Mouse (Mus musculus): ENCODE data around the gene Heca. TPM values are rescaled to one million over a fixed set of nuclear protein-coding genes. Genes with fewer than 3 reads are reported as not detected.
"Not testable (repeated sequence)": the region's sequence is repeated elsewhere in the genome, so short reads cannot be mapped to it uniquely, and the experiment has no call there.

Heca gene
- total and polyA plus RNA-seq, 3 experiments = 5.7 to 66.9 (median 10.5) TPM

DNA sequence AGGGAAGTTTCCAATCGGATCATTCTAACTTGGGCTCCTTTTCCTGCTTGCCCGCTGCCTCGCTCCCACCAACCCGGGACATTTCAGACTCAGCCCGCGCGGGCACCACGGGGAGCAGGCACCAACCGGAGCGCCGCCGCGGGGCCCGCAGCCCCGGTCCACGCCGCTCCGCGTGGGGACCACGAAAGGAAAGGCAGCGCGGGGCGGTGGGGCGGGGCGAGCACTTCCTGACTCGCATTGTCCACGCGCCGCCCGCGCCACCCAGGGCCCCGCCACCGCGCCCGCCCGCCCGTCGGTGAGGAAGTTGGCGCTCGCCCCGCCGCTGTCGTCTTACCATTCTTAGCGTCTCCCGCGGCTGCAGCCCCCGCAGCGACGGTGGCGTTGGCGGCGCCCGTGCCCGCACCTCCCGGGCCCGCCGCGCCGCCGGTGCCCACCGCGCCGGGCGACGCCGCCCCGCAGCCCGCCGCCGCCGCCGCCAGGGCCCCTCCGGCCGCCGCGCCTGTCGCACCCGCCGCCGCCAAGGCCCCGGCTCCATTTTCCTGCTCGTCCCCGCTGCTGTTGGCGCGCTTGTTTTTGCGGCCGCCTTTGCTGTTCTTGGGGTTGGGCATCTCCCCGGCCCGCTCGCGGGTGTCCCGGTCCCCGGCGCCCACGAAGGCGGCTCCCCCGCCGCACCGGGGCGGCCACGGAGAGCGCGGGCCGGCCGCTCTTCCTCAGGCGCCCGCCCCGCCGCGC, 526 bp downstream of the Heca start:
- DNase-seq (ENCODE audit: low read depth, low spot score) = peak; percentile 65
- Histone ChIP-seq H3K79me2 (ENCODE audit: control insufficient read depth, insufficient read depth, low read length, poor library complexity) (peaks cover 5% of the 10 kb centered on the region), H3K27ac (ENCODE audit: control insufficient read depth, low read depth, low read length) (peak overlapping the region; percentile 64), H3K9me3 (replicated peaks; ENCODE audit: insufficient read depth, low read length) (no peaks in the 10 kb centered on the region), H3K4me3 (ENCODE audit: control insufficient read depth in 1 of 2, insufficient read depth in 1 of 2, low read depth in 2 of 2, low read length in 2 of 2) (peak overlapping the region; percentile 67 to 91), H3K4me1 (ENCODE audit: control insufficient read depth in 1 of 2, insufficient read depth in 2 of 2, low read length in 2 of 2) (peaks cover 2 to 7% of the 10 kb centered on the region in 2 experiments; a peak in 3 of 4 replicates), H3K27me3 (ENCODE audit: control insufficient read depth in 1 of 2, insufficient read depth in 2 of 2, low read length in 2 of 2) (no peaks in the 10 kb centered on the region), H3K9ac (ENCODE audit: control insufficient read depth, low read depth, low read length, poor library complexity, severe bottlenecking) (peak overlapping the region; percentile 95), H3K36me3 (ENCODE audit: control insufficient read depth in 1 of 2, insufficient read depth in 2 of 2, low read length in 2 of 2) (peaks cover 0 to 11% of the 10 kb centered on the region in 2 experiments; a peak in 2 of 4 replicates)
- TF ChIP-seq MAFK (IDR thresholded peaks at IDR 0.05; ENCODE audit: borderline replicate concordance, low read depth, low read length) (no peak), CHD2 (IDR thresholded peaks at IDR 0.05; ENCODE audit: low read length) (no peak), USF1 (IDR thresholded peaks at IDR 0.05; ENCODE audit: low read depth, low read length) (no peak), NRF1 (IDR thresholded peaks at IDR 0.05; ENCODE audit: insufficient read depth, low read depth, low read length, poor library complexity, severe bottlenecking) (no peak), EP300 (IDR thresholded peaks at IDR 0.05; ENCODE audit: low read depth in 1 of 2, low read length in 2 of 2) (no peak), POLR2A (IDR thresholded peaks at IDR 0.05; ENCODE audit: control insufficient read depth in 1 of 2, insufficient read depth in 1 of 2, low read depth in 1 of 2, low read length in 2 of 2, poor library complexity in 1 of 2) (0 out of 4 replicates have a peak, but pooled peaks of 1 of the 2 experiments have one; percentile 2), ETS1 (IDR thresholded peaks at IDR 0.05; ENCODE audit: low read depth, low read length) (0 out of 2 replicates have a peak, but pooled peaks have one; percentile 5), NELFE (IDR thresholded peaks at IDR 0.05; ENCODE audit: low read depth, low read length) (0 out of 2 replicates have a peak, but pooled peaks have one; percentile 26), ELF1 (IDR thresholded peaks at IDR 0.05; ENCODE audit: low read depth, low read length) (0 out of 2 replicates have a peak, but pooled peaks have one; percentile 8)

DNA sequence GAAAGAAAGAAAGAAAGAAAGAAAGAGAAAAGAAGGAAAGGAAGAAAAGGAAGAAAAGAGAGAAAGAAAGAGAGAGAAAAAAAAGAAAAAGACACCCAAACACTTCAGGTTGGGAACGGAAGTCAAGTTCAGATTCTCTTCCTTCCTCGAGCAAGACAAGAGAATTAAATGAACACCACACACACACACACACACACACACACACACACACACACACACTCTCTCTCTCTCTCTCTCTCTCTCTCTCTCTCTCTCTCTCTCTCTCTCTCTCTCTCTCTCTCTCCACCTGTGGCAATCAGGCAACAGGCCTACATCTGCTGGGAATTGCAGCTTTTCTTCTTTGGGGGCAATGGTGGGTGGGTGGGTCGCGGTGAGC, 1.1 kb downstream of the Heca start:
- TF ChIP-seq MAZ (IDR thresholded peaks at IDR 0.05; ENCODE audit: low read depth, low read length) (0 out of 2 replicates have a peak, but pooled peaks have one; percentile 57), SIN3A (IDR thresholded peaks at IDR 0.05; ENCODE audit: low read length) (peak; percentile 71), ETS1 (IDR thresholded peaks at IDR 0.05; ENCODE audit: low read depth, low read length) (peak; percentile 51; the same call in 1 of the 2 replicates), NELFE (IDR thresholded peaks at IDR 0.05; ENCODE audit: low read depth, low read length) (peak; percentile 22; the same call in 1 of the 2 replicates), JUND (IDR thresholded peaks at IDR 0.05; ENCODE audit: low read depth, low read length) (peak; percentile 85; the same call in 1 of the 2 replicates), HCFC1 (IDR thresholded peaks at IDR 0.05; ENCODE audit: low read depth, low read length) (0 out of 2 replicates have a peak, but pooled peaks have one; percentile 32), MYC (IDR thresholded peaks at IDR 0.05; ENCODE audit: low read depth, low read length) (0 out of 2 replicates have a peak, but pooled peaks have one; percentile 19), EP300 (IDR thresholded peaks at IDR 0.05; ENCODE audit: low read depth in 1 of 2, low read length in 2 of 2) (0 out of 4 replicates have a peak, but pooled peaks have one; percentile 8 to 20), TCF12 (IDR thresholded peaks at IDR 0.05; ENCODE audit: low read depth, low read length) (0 out of 2 replicates have a peak, but pooled peaks have one; percentile 24)
- not testable (repeated sequence) for H3K79me2 ChIP-seq (ENCODE audit: control insufficient read depth, insufficient read depth, low read length, poor library complexity); H3K27me3 ChIP-seq (ENCODE audit: control insufficient read depth in 1 of 2, insufficient read depth in 2 of 2, low read length in 2 of 2); H3K9me3 ChIP-seq (replicated peaks; ENCODE audit: insufficient read depth, low read length); H3K4me1 ChIP-seq (ENCODE audit: control insufficient read depth in 1 of 2, insufficient read depth in 2 of 2, low read length in 2 of 2)
- Histone ChIP-seq H3K4me3 (ENCODE audit: control insufficient read depth in 1 of 2, insufficient read depth in 1 of 2, low read depth in 2 of 2, low read length in 2 of 2) (peak overlapping the region; percentile 67 to 91), H3K27ac (ENCODE audit: control insufficient read depth, low read depth, low read length) (peak overlapping the region; percentile 64), H3K9ac (ENCODE audit: control insufficient read depth, low read depth, low read length, poor library complexity, severe bottlenecking) (peak overlapping the region; percentile 95), H3K36me3 (ENCODE audit: control insufficient read depth in 1 of 2, insufficient read depth in 2 of 2, low read length in 2 of 2) (peaks cover 0 to 11% of the 10 kb centered on the region in 2 experiments; a peak in 2 of 4 replicates)
- DNase-seq (ENCODE audit: low read depth, low spot score) = peak; percentile 54

All from MEL (cell line).